Mouse (Mus musculus): ENCODE measurements around the gene Pigp.

- no peak for TF ChIP-seq CTCF (IDR thresholded peaks at IDR 0.05)
- TF ChIP-seq POLR2A (IDR thresholded peaks at IDR 0.05; ENCODE audit: insufficient read depth, low read depth, low read length) = no peak
Measured at GRCm38 (mm10) chr16:94395051-94395450, 23.4 kb upstream of the Pigp start.

All from heart, adult 2 months (tissue).